Mouse (Mus musculus): ENCODE data around the gene Grb2.
A peak's percentile ranks its signal among the peaks of the same experiment; 100 is the strongest.
"Not testable (repeated sequence)": the region's sequence is repeated elsewhere in the genome, so short reads cannot be mapped to it uniquely, and the experiment has no call there.

The Grb2 gene

GRCm38 (mm10) chr11:115645498-115645897 is 62.9 kb downstream of the Grb2 start:
- DNase-seq (ENCODE audit: low read depth): not testable (repeated sequence)

DNA sequence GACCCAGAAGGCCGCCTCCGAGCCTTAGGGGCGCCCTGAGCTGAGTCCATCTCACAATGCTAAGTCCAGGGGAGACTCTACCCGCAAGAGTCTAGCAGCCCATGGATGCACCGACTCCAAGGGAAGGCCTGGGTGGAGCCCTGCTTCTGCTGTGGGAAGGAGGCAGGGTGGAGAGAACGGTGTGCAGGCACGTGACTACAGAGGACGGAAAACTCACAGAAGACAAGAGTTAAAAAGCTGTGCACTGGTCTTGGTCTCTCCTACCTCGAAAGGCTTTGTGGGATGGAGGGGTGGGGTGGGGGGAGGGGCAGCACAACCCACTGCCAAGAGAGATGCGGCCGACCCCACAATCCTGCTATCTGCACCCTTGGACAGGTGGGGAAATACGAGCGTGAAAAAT is 64.1 kb downstream of the Grb2 start:
- DNase-seq (ENCODE audit: low read depth): no peak

DNA sequence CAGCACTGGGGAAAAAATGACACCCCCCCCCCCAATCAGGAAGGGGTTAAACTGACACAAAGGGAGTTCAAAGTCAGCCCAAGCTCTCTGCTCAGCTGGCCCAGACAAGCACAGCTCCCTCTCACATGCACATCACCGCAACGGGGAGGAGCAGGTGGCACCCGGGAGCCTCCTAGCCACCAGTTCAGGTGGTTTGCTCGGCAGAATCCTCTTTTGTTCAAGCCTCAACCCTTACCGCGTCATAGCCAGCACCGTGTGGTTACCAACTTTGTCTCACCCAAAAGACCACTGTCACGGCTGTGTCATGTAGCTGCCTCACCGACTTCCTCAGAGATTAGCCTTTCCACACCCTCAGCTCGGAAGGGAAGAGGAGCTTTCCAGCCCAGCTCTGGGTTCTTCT is 65.1 kb downstream of the Grb2 start:
- no peak for DNase-seq (ENCODE audit: low read depth)

DNA sequence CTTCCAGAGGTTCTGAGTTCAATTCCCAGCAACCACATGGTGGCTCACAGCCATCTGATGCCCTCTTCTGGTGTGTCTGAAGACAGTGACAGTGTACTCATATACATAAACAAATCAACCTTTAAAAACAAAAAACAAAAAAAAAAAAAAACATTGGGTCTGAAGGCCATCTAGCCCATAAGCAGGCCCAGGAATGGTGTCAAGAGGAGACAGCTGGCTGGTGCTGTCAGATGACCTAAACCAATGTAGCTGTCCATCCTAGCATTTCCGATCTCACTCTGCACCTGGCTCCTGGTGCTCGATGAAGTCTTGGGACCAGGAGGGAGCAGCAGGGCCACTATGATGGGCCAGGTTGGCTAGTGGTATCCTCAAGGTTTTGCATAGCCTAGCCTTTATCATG is 65.7 kb downstream of the Grb2 start:
- no peak for DNase-seq (ENCODE audit: low read depth)

DNA sequence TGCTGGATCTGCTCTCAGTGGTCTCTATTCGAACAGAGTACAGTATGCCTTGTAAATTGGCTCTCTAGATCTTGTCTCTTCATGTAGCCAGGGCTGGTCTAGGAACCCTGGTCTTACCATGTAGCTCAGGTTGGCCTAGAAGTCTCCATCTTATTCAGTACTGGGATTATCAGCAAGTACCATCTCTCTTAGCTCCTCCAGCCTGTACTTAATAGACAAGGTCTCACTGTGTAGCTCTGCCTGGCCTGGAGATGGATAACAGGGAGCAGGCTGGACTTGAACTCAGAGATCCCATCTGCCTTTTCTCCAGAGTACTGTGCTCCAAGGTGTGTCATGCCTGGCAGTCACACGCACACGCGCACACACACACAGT is 66.7 kb downstream of the Grb2 start:
- DNase-seq (ENCODE audit: low read depth): no peak

- DNase-seq (ENCODE audit: low read depth): no peak
These were observed 67.3 kb downstream of the Grb2 start for GRCm38 (mm10) chr11:115640978-115641663.

DNA sequence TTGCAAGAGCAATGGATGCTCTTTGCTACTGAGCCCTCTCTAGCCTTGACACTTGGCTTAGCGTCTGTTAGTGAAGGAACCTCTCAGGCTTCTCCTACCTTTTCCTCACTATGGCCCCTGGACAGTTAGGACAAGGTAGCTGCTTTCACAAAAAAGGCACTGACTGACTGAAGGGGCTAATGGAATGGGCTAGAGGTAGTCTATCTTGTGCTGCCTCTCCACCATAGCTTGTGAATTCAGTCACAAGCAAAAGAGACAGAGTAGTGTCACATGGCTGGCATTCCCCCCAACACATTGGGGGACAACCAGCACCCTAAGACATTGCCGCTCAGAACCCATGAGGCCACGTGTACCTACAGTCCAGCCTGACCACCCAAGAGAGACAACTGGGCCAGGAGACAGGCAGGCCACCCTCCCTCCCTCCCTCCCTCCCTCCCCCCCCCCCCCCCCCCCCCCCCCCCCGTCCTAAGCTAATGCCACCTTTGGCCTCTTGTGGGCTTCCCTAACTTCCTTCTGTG is 68.0 kb downstream of the Grb2 start:
- DNase-seq (ENCODE audit: low read depth): no peak

DNA sequence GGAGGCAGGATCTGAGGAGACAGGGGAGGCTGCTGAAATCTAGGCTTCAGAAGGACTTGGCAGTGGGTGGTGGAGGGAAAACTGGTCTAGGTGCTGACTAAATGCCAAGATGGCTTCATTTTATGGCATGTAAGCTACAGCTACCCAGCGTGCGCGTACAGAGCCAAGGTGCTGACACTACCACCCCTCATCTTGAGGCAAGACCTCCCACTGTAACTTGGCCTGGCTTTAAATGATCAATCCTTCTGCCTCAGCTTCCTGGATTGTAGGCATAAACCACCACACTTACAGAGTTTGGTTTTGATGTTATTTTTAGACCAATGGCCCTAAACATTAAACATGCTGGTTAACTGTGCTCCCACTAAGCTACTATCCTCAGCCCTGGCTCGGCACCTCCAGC is 68.9 kb downstream of the Grb2 start:
- no peak for DNase-seq (ENCODE audit: low read depth)

- DNase-seq (ENCODE audit: low read depth): no peak
These were observed 69.6 kb downstream of the Grb2 start for GRCm38 (mm10) chr11:115638498-115639409.

GRCm38 (mm10) chr11:115636960-115637359 is 71.4 kb downstream of the Grb2 start:
- no peak for DNase-seq (ENCODE audit: low read depth)

GRCm38 (mm10) chr11:115635484-115635883 is 72.9 kb downstream of the Grb2 start:
- no peak for DNase-seq (ENCODE audit: low read depth)

DNA sequence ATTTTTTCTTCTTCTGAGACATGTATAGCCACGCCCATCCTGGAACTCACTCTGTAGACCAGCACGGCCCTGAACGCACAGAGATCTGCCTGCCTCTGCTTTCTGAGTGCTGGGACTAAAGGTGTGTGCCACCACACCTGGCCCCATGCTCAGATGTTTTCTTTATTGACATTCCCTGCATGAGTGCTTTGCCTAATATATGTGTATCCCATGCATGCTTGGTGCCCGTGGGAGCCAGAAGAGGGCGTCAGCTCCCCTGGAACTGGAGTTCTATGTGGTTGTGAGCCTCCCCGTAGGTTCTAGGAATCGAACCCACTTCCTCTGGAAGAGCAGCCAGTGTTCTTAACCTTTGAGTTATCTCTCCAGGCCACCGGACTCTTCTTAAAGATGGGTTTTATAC is 73.4 kb downstream of the Grb2 start:
- DNase-seq (ENCODE audit: low read depth): no peak

DNA sequence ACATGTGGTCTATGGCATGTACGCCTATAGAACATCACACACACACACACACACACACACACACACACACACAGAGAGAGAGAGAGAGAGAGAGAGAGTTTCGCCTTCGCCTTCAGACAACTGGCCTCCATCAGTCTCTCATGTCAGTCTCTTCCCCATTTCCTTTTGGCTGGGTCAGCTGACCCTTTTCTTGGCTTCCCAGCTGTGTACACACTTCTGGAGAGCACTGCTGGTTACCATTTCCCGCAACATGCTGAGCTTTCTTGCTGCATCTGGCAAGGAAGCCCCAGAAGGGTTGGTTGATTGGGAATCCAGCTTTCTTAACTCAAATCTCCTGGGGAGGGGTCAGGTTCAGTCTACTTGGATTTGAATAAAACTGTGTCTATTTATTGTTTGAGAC is 74.3 kb downstream of the Grb2 start:
- DNase-seq (ENCODE audit: low read depth): no peak

- no peak for DNase-seq (ENCODE audit: low read depth)
These were observed 75.5 kb downstream of the Grb2 start for GRCm38 (mm10) chr11:115632862-115633261.

DNA sequence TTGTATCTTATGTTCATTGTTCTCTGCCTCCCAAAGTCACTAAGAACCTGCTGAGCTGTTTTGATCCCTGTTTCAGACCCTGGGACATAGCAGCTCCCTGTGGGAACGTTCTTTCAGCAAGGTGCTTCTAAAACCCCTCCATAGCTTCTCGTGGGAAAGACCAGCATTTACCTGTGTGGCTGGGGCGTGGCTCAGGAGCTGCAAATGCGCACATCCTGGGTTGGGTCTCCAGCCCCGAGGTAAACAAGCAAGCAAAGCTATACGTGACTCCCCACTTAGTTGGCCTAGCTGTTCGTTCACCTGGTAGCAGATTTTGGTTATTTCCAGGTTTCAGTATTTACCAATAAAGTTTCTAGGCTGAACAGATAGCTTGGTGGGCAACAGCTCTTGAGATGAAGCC is 76.2 kb downstream of the Grb2 start:
- no peak for DNase-seq (ENCODE audit: low read depth)

GRCm38 (mm10) chr11:115631505-115631890 is 76.9 kb downstream of the Grb2 start:
- DNase-seq (ENCODE audit: low read depth): no peak

DNA sequence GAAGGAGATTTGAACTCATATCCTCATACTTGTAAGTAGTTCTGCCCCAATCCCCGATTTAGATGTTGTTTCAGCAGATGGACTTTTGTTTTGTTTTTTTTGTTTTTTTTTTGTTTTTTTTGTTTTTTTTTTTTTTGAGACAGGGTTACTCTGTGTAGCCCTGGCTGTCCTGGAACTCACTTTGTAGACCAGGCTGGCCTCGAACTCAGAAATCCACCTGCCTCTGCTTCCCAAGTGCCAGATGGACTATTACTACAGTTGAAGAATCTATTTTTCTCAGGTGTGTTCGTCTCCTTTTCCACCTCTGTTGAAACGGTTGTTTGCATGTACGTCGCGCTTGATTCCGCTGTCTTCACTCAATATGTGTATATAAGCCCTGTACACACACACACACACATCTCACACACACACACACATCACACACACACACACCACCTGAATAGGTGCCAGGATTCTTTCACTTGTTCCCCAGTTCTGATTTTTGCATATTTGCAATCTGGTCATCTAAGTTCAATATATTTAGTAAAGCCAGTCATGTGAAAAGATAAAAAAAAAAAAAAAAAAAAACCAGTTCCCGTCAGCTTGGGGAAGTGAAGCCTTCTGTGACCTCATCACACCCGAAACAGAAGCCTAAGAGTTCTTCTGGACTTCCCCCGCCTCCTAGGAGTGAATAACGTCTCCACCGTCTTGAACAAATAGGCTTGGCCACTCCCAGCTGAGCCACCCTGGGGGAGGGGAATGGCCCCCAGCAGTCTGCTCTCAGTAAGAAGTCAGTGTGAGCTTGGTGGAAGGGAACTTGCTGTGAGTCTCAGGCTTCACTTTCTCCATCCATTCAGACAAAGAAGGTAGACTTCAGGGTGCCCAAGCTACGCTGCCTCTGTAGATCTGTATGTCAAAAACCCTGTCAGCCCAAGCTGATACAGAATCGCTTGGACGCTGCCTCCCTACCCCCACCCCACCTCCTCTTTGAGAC is 77.6 kb downstream of the Grb2 start:
- no peak for DNase-seq (ENCODE audit: low read depth)

- no peak for DNase-seq (ENCODE audit: low read depth)
These were observed 78.5 kb downstream of the Grb2 start for GRCm38 (mm10) chr11:115629734-115630531.

- no peak for DNase-seq (ENCODE audit: low read depth)
These were observed 79.8 kb downstream of the Grb2 start for GRCm38 (mm10) chr11:115628465-115629101.

- DNase-seq (ENCODE audit: low read depth): peak; percentile 100
These were observed 80.5 kb downstream of the Grb2 start, which contains the start of gene Slc25a19 for GRCm38 (mm10) chr11:115627705-115628464. Slc25a19 (minus strand) TSS chr11:115628295.

Measured in fibroblast of lung, adult 2 months (primary cell).